Mouse (Mus musculus) gastrocnemius, adult 8-10 months (tissue): ENCODE results near the gene Ifna16. TPM values are rescaled to one million over a fixed set of nuclear protein-coding genes. Genes with fewer than 3 reads are reported as not detected.

Source experiments
- DNase-seq, 2 experiments: peaks; one replicate each; pipeline ENCODE4 v3.0.0; 2022; ENCODE audit warnings: low spot score in 2 of 2
- total RNA-seq, 4 experiments: library from RNA; stranded (reverse); gene quantifications; 2 replicates each; pipeline ENCODE4 v1.2.4; 2022

The Ifna16 gene
- not detected for total RNA-seq

DNA sequence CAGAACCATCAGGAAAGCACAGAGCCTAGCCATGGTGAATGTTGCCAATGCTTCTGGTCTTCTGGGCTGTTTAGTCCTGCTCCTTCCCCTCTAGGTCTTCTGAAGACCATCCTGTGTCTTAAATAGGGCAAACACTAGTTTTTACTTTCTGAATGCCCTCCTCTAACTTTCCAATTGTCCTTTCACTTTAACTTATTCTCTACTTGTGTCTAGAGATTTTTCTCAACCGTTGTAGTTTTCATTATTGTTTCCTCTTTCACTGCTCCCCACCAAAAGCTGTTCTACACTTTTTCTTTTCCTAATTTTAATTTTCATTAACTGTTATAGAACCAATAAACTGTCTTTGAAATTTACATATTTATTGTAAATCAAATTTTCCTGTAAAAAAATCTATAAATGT lies at the start of gene Ifna16:
Gene Ifna16, minus strand, starts transcription at position 101 of the 400 bp plus-strand sequence.
- no peak for DNase-seq

DNA sequence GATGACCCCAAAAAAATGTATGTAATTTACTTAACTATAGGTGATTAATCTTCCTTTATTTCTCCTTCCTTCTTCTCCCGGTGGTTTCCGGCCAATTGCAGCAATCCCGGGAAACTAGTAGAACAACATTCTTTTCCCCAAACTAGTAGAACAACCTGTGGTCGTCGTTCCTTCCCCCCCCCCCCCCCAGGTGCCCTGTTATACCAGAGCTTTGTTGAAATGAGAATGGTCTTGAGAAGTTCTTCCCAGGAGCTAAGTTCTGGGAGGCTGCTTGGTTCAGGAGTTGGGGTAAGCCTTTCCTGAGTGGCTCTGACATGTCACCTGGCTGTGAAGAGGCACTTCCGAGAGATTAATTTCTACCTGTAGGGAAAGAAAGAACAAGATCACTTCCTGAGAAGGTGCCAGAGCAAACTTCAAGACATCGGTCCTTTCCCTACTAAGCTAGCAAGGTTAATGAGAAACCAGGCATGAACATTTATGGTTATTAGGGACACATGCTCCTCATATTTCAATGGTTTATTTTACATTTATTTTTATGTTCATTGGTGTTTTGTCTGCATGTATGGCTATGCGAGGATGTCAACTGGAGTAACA lies 46.9 kb upstream of the Ifna16 start:
- no peak for DNase-seq

DNA sequence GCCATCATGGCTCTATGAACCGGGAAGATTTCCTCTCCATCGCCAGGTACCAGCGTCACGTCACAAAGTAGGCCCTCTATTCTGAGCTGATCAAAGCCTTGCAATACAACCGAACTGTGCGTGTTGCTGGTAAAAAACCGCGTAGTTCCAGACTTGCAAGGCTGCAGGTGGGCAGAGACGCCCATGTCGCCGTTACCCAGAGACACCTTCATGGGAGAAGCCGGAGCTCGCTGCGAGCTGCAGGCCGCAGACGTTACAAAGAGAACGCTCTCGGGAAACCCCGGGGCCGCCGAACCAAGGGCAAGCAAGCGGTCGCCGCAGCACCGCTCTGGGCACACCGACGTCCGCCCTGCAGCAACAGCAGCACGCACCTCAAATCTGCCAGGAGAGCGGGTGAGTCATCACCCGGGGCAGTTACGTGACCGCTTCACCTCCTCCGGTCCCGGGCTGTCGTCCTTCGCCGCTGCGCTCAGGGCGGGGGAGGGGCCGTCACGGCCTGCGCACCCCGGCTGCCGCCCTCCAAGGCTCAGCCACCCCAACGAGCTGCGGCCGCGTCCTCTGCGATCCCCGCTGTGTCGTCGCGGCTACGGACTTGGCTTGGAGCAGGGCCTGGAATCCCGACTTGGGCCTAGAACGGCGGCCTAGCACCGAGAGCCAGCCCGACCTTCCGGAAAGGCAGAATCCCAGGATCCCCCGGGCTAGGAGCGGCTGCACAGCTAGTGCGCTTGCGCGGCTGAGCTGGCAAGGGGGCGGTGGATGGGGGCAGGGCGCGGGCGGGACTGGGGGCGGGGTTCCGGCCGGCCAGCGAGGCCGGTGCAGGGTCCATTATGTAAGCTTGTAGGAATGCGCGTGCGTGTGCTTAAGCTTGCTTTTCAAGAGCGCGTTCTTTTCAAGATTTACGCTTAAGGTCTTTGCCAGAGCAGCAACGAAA lies 45.3 kb upstream of the Ifna16 start, which contains the start of the genes Gm26566 and Klhl9:
Gene Gm26566, plus strand, starts transcription at position 15 of the 931 bp plus-strand sequence.
Gene Klhl9, minus strand, starts transcription at position 675 of the 931 bp plus-strand sequence.
- peak; percentile 77 to 86 for DNase-seq

DNA sequence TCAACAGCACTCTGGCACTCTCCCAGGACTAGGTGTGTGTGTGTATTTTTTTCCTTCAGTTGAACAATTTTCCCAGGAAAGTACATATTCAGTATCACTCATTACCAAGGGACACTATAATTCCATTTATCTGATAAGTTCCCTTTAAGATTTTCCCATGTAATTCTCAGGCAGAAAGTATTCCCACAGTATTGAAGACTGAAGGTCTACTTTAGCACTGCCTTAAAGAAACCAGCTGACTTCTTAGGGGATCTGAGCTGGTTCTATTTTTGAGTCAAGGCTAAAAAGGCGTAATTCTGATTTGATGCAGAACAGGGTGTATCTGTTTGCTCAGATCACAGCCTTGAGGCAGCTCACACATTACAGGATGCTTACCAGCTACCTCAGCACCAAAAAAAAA lies 42.0 kb upstream of the Ifna16 start:
- no peak for DNase-seq

DNA sequence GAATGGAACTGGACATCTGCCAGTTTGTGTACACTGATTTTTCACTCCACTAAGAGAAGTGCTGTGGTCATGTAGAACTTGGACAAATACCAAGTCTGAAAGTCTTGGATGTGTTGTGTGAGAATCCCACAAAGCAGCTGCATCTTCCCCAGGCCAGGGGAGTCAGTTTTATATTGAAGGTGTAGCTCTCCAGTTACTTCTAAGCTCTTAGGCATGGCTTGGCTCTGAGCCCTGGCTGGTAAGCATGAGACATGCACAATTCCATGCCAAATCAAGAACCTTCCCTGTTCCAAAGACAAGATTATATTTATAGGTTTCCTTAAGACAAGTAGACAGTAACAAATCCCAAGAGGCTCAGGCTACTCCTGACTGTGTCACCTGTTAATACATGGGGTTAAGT lies 38.3 kb upstream of the Ifna16 start:
- peak; percentile 61 to 80 for DNase-seq

DNA sequence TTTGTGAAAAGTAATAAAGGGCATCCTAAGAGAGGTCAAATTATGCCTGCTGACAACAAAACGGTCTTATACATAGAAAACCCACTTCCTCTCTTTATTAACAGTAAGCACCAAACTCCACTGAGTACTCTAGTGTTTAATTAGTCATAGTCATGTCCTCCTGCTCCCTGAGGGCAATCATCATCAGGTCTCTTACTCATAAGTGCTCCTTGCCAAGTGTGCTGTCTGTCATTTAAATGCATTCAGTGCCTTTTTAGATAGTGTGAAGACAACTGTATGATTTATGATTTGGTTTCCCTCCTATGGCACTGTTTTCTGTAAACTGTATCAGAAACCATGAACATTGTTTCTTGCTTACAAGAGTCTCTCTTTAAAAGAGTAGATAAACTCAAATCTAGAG lies 37.6 kb upstream of the Ifna16 start:
- no peak for DNase-seq

DNA sequence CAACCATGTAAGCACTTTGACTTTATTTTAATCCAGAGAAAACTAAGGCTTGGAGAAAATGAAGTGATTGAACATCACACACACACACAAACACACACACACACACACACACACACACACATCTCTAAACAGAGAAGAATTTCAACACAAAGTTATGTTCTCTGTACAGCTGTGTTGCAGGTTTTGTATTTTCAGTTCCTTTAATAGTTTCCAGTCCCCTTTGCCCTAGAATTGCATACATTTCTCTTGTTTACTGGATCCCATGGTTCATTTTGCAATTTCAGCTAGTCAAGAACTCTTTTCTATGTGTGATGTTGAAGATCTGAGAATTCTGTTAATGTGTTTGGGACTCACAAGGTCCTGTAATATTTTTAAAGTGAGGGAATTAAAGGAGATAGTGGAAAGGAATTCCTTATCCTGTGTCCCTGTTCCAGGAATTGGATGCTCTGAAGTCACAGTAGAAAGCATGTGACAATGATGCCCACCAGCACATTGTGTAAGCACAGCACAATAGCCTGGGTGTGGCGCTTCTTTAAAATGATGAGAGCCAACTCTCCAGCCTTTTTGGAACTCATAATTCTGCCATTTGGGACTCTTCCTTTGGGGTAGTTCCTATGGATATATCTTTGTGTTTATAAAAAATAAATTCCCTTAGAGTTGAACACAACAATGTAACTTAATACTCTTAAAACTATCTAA lies 30.6 kb upstream of the Ifna16 start:
- no peak for DNase-seq

DNA sequence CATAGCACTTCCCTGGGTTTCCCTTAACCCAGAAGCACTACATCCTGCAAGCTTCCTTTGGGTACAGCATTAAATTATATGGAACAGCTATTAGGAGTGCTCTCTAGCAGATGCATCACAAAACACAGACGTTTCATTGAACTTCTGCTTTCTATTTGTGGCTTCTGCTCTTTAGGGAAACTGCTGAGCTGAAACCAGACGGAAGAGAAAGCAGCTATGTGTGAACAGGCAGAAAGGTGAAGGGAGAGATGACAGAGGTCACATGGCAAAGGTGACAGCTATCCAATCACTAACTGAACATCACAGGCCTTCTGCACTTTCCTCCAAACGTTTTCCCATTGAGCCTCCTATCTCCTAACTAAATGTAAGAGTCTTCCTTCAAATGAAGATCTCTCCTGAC lies 29.2 kb upstream of the Ifna16 start:
- no peak for DNase-seq

DNA sequence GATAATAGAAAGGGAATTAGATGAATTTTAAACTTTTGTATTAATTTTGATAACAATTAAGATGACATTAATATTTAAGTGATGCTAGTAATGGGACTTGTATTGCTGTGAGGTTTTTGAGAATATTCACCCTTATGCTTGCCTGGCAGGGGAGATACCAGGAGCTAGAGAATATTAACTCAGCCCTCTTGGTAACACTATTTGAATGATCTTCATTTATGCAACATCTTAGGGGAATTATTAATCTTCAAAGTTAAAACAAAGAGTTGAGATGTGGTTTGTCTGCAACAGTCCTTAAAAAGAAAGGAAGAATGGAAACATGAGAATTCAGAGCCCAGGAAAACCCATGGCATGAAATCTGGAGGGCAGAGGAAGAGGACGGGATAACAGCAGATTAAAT lies 22.6 kb upstream of the Ifna16 start:
- no peak for DNase-seq

DNA sequence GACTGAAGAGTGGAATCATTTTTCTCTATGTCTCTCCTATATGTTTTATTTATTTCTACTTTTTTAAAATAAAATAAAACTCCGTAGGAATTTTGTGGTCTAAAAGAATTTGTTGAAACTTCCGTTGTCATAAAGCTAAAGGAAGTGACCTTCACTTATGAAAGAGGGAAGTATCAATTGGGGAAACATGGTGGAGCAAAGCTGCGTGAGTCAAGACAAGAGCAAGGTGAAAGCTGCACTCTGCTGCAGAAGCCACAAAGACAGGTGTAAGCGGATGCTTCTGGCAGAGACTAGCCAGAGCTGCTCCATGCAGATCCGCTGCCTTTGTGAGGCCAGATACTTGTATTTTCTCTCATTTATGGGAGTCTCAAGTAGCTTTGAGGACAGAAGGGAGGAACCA lies 22.1 kb upstream of the Ifna16 start:
- no peak for DNase-seq

DNA sequence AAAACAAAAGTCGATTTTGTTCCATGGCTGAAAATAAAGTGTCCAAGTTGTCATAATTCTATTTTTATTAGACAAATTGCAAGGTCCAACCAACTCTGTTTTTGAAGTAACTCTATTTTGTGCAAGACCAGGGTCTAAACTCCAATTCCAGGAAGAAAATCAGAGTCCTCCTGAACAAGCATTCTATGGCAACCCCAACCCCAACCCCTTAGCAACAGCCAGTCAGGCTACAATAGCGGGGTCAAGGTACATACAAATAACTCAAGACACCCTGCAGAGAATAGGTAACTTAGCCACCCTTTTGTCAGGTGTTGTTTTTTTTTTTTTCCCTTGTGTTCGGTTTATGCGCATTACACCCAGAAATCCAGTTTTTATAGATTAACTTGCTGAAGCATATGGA lies 21.0 kb upstream of the Ifna16 start:
- DNase-seq, result no peak

DNA sequence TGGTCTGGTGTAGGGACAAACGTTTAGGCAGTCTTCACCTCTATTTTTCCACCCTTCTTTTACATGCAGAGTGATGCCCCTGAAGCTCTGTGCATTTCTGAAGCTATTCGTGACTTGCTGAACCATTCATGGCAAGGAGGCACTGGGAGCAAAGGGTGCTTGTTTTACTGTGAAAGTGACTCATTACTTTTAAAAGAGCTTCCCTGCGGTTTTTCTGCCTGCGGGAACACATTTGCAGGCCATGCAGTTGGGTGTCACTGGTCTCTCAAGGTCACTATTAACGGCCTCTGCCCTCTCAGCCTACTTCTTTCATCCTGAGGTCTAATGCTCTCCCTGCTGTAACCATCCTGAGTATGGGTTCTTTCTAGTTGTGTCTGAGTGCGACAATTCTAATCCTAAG lies 20.4 kb upstream of the Ifna16 start:
- no peak for DNase-seq

DNA sequence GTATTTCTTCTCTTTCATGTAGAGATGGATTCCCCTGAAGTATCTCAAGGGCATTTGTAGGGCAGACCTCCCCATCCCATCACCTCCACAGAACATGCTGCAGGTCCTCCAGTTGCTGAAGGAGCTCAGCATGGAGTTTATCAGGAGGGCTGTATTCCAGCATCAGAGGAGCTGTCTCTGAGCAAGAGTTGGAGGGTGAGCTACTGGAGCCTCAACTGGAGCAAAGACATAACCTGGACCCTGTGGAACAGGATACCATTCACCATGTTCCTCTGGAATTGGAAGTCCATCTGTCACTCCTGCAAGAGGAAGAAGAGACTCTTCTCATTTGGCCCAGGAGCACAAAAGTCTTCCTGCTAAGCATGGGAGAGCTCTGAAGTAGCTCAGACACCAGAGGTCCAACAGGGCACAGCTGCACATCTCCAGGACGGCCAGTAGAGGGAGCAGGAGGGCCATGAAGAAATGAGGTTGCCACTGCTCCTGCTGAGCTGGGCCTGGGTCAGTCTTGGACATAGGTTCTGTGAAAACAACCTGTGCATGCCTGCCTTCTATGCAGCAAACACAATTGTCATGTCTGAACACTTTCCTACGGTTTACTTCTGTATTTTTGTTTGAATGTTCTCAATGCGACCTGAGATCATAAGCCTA lies 19.6 kb upstream of the Ifna16 start:
- peak; percentile 15 to 28 for DNase-seq

DNA sequence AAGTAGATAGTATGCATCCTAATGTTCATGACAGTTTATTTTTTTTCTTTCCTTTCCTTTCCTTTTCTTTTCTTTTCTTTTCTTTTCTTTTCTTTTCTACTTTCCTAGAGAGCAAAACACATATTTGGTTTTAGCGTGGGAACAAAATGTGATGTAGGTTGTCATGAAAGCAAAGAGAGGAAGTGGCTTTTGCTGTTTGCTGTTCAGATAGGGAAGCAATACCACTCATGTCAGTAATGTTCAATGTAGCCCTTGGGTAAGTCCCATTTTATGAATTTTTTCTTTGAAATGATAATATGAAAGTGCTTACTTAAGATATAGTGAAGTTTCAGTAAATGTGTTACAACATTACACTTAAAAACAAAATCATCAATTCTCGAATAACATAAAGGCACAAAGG lies 16.7 kb upstream of the Ifna16 start:
- no peak for DNase-seq

DNA sequence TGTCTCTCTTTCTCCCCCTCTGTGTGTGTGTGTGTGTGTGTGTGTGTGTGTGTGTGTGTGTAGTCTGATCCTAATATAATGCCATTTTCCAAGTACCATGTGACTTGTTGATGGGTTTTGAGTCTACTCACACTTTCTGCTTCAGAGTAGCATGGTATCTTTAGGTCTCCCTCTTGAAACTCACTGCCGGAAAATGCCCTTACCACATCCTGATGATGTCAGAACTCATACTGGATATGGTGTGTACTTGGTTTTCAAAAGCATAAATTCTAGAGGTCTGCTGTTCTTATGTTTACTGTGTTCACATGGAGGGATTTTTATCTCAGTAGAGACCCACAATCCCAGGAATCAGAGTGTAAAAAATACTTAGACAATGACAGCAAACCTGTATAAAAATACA lies 15.8 kb upstream of the Ifna16 start:
- no peak for DNase-seq

DNA sequence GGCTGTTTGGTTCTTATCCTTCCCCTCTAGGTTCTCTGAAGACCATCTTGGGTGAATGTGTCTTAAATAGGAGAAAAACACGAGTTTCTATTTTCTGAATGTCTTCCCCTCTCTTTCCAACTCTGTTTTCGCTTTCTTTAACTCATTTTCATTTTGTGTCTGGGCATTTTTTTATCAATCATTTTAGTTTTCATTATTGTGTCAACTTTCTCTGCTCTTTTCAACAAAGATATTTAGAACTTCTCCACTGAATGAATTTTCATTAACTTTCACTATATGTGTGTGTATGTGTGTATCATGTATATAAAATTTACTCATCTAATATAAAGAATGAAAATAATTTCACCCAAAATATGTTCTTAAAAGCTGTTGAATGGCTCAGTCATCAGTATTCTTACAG lies 14.5 kb upstream of the Ifna16 start, which contains the start of gene Ifnab:
Gene Ifnab, minus strand, starts transcription at position 101 of the 400 bp plus-strand sequence.
- no peak for DNase-seq

DNA sequence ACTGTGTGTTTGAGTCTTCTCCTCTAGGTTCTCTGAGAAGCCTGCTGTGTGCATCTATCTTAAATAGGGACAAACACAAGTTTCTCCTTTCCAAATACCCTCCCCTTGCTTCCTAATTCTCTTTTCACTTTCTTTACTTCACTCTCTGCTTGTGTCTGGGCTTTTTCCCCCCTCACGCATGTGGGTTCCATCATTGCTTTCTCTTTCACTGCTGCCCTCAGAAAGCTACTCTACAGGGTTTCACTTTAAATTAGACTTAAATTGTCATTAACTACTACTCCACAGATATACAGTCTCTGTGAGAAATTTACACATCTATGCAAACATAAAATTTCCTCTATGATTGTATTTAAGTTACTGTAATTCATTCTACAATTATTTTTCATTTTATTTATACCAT lies 7.1 kb upstream of the Ifna16 start, which contains the start of gene Ifna2:
Gene Ifna2, minus strand, starts transcription at position 101 of the 400 bp plus-strand sequence.
- DNase-seq, result no peak

DNA sequence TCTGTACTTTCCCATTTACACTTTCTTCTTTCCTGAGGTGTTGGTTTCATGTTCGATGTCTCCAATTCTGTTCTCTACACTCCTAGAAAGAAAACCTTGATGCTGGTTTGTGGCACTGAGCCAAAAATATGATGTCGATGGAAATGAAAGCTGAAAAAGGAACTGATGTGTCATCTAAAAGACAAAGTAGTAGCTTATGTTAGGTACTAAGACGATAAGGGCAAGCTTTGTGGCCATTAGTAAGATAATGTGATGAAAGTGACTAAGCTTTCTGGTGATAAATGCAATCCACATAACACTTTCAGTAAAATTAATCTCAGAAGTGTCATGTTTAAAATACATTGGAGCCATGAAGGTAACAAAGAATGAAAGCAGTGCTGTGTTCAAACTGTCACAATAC lies 4.6 kb upstream of the Ifna16 start:
- no peak for DNase-seq

DNA sequence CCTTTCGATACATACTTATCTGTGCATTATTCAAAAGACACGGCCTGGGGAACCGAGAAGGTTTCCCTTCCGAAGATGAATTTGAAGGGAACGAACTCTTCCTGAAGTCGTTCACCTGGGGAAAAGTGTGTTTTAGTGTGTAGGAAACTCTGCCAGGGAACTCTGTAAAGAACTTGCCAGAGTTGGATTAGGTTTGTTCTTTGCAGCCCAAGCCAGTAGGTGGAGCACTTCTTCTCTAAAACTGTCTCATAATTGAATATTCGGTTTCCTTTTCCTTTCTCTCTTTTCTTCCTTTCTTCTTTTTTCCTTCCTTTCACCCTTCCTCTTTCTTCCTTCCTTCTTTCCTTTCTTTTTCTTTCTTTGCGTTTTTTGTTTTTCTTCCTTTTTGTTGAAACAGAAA lies 3.6 kb upstream of the Ifna16 start:
- DNase-seq, result no peak

DNA sequence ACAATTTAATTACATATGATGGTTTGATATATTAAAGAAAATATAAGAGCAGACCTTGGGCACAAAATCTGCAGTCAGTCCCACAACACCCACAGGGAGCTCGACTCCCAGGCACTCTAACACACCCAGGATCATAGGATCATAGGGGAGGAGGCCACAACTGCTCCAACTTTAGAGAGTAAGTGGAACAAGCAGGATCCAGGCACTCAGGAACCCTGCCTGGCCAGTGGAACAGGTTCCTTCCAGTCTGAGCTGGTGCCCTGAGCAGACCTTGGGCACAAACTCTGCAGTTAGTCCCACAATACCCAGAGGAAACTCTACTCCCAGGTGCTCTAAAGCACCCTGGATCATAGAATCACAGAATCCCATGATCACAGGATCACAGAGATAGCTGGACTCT lies 21.3 kb downstream of the Ifna16 start:
- DNase-seq, result no peak

DNA sequence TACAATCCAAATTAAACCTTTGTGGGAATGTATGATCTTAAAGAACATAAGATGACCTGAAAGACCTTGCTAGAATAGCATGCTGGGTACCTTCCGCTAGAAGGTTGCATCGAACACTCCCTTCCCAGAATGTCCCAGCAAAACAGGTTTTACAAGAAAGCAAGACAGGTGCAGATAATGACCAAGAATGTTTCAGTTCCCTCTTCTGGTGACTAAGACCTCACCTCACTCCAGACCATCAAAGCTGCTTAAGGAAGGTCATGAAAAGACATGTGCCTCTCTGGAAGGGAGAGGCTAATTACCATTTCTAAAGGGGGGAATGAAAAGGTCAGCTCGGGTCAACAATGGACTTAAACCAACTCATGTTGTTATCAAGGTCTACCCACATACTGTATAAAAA lies 23.1 kb downstream of the Ifna16 start:
- no peak for DNase-seq
